Comparison of ENCODE assay signal across 35 mouse cellular contexts in genomic region chr3:124633372-124633771, GRCm38 (mm10). TPM values are rescaled to one million over a fixed set of nuclear protein-coding genes. Genes with fewer than 3 reads are reported as not detected.
"Had no signal": no experiment of that assay in that cellular context is flagged by ENCODE, and none has a peak within 500 bp of the region (broad histone marks: within the 10 kb centered on the region; RNA-seq: fewer than 3 reads in every experiment).

No protein-coding gene starts in this region.

- H3K36me3 ChIP-seq: limb, embryonic 10.5 days; limb, embryonic 12.5 days; limb, embryonic 13.5 days; limb, embryonic 15.5 days; liver, embryonic 12.5 days; liver, embryonic 13.5 days; liver, embryonic 15.5 days; lung, embryonic 15.5 days; midbrain, embryonic 12.5 days; midbrain, embryonic 13.5 days; neural tube, embryonic 12.5 days had no signal

- H3K27ac ChIP-seq: left cerebral cortex, adult 2 months; limb, embryonic 10.5 days; limb, embryonic 12.5 days; limb, embryonic 13.5 days; limb, embryonic 15.5 days; liver, embryonic 12.5 days; liver, embryonic 13.5 days; liver, embryonic 14.5 days; liver, embryonic 15.5 days; lung, embryonic 15.5 days; macrophage; midbrain, embryonic 12.5 days; midbrain, embryonic 13.5 days; neural tube, embryonic 12.5 days had no signal

- H3K4me3 ChIP-seq: left cerebral cortex, adult 2 months; limb, embryonic 10.5 days; limb, embryonic 12.5 days; limb, embryonic 13.5 days; limb, embryonic 15.5 days; liver, embryonic 12.5 days; liver, embryonic 13.5 days; liver, embryonic 15.5 days; lung, embryonic 15.5 days; megakaryocyte, embryonic 14.5 days; midbrain, embryonic 12.5 days; midbrain, embryonic 13.5 days; myocyte; neural tube, embryonic 12.5 days had no signal

- H3K4me1 ChIP-seq: limb, embryonic 10.5 days; limb, embryonic 12.5 days; limb, embryonic 13.5 days; limb, embryonic 15.5 days; liver, embryonic 12.5 days; liver, embryonic 13.5 days; liver, embryonic 15.5 days; lung, embryonic 15.5 days; megakaryocyte, embryonic 14.5 days; midbrain, embryonic 12.5 days; midbrain, embryonic 13.5 days; neural tube, embryonic 12.5 days had no signal

- DNase-seq: left cerebral cortex, postnatal 4 days; liver; liver, embryonic 13.5 days; liver, postnatal 0 days; lung, adult 18-20 months; lung, adult 2 months; lung, embryonic 14.5 days; lung, postnatal 10 days; lung, postnatal 14 days; lung, postnatal 36 days; lung, postnatal 4 days had no signal

- H3K27me3 ChIP-seq: limb, embryonic 12.5 days; limb, embryonic 13.5 days; limb, embryonic 15.5 days; liver, embryonic 12.5 days; liver, embryonic 13.5 days; liver, embryonic 15.5 days; lung, embryonic 15.5 days; megakaryocyte, embryonic 14.5 days; midbrain, embryonic 12.5 days; midbrain, embryonic 13.5 days; neural tube, embryonic 12.5 days had no signal

- H3K9me3 ChIP-seq: limb, embryonic 10.5 days; limb, embryonic 12.5 days; limb, embryonic 13.5 days; limb, embryonic 15.5 days; liver, embryonic 12.5 days; liver, embryonic 13.5 days; liver, embryonic 15.5 days; lung, embryonic 15.5 days; megakaryocyte, embryonic 14.5 days; midbrain, embryonic 12.5 days; midbrain, embryonic 13.5 days; neural tube, embryonic 12.5 days had no signal

- H3K4me2 ChIP-seq: limb, embryonic 12.5 days; limb, embryonic 13.5 days; limb, embryonic 15.5 days; liver, embryonic 11.5 days; liver, embryonic 12.5 days; liver, embryonic 13.5 days; liver, embryonic 15.5 days; lung, embryonic 14.5 days; lung, embryonic 15.5 days; midbrain, embryonic 12.5 days; midbrain, embryonic 13.5 days; neural tube, embryonic 12.5 days had no signal

- ATAC-seq: liver, embryonic 12.5 days; liver, postnatal 0 days; lung, postnatal 0 days; midbrain, embryonic 13.5 days; midbrain, embryonic 16.5 days had no signal

- H3K9ac ChIP-seq: limb, embryonic 12.5 days; limb, embryonic 13.5 days; limb, embryonic 15.5 days; liver, embryonic 12.5 days; liver, embryonic 13.5 days; liver, embryonic 14.5 days; liver, embryonic 15.5 days; liver, postnatal 0 days; lung, embryonic 14.5 days; lung, embryonic 15.5 days; midbrain, embryonic 12.5 days; midbrain, embryonic 13.5 days; neural tube, embryonic 12.5 days had no signal

RNA-seq across cellular contexts. Expression of gene 1700003H04Rik, which starts 52.5 kb away (rescaled TPM):
- polyA plus RNA-seq: limb, embryonic 10.5 days; limb, embryonic 11.5 days; limb, embryonic 12.5 days; limb, embryonic 13.5 days; limb, embryonic 14.5 days; limb, embryonic 15.5 days; liver, adult 2 months; liver, embryonic 11.5 days; liver, embryonic 12.5 days; liver, embryonic 13.5 days; liver, embryonic 14.5 days; liver, embryonic 15.5 days; liver, embryonic 16.5 days; liver, postnatal 0 days; lung, adult 2 months; lung, embryonic 14.5 days; lung, embryonic 15.5 days; lung, embryonic 16.5 days; lung, postnatal 0 days; macrophage; midbrain, embryonic 12.5 days; midbrain, embryonic 13.5 days; midbrain, embryonic 16.5 days; midbrain, postnatal 0 days; myocyte; neural tube, embryonic 12.5 days had no signal
